Mouse (Mus musculus): ENCODE measurements around the gene Adra1b. TPM values are rescaled to one million over a fixed set of nuclear protein-coding genes. Genes with fewer than 3 reads are reported as not detected.

Adra1b gene
- total RNA-seq (2012; rRNA removed) (not detected in 2 replicates), polyA plus RNA-seq (2012; ENCODE audit: insufficient read depth in 1 of 2, insufficient read length in 2 of 2, low read depth in 1 of 2, low replicate concordance in 2 of 2, missing spikeins in 1 of 2) (not detected)

- Histone ChIP-seq H3K79me2 (ENCODE audit: control insufficient read depth, insufficient read depth, low read length, poor library complexity) (no peaks in the 10 kb centered on the region), H3K27ac (ENCODE audit: control insufficient read depth, low read depth, low read length) (no peak within 1 kb of the TSS), H3K27me3 (ENCODE audit: control insufficient read depth in 1 of 2, insufficient read depth in 2 of 2, low read length in 2 of 2) (no peaks in the 10 kb centered on the region), H3K4me1 (ENCODE audit: control insufficient read depth in 1 of 2, insufficient read depth in 2 of 2, low read length in 2 of 2) (no peaks in the 10 kb centered on the region), H3K9me3 (replicated peaks; ENCODE audit: insufficient read depth, low read length) (no peaks in the 10 kb centered on the region), H3K9ac (ENCODE audit: control insufficient read depth, low read depth, low read length, poor library complexity, severe bottlenecking) (no peak within 1 kb of the TSS), H3K36me3 (ENCODE audit: control insufficient read depth in 1 of 2, insufficient read depth in 2 of 2, low read length in 2 of 2) (no peaks in the 10 kb centered on the region), H3K4me3 (ENCODE audit: control insufficient read depth in 1 of 2, insufficient read depth in 1 of 2, low read depth in 2 of 2, low read length in 2 of 2) (no peak within 1 kb of the TSS)
- TF ChIP-seq TCF12 (IDR thresholded peaks at IDR 0.05; ENCODE audit: low read depth, low read length): no peak
- no peak for TF ChIP-seq HCFC1 (IDR thresholded peaks at IDR 0.05; ENCODE audit: low read depth, low read length)
- TF ChIP-seq MAX (IDR thresholded peaks at IDR 0.05; ENCODE audit: low read length): no peak
- no peak for TF ChIP-seq GABPA (IDR thresholded peaks at IDR 0.05; ENCODE audit: low read depth, low read length)
- TF ChIP-seq NELFE (IDR thresholded peaks at IDR 0.05; ENCODE audit: low read depth, low read length): no peak
- TF ChIP-seq SIN3A (IDR thresholded peaks at IDR 0.05; ENCODE audit: low read length): no peak
- no peak for TF ChIP-seq MYC (IDR thresholded peaks at IDR 0.05; ENCODE audit: low read depth, low read length)
- no peak for TF ChIP-seq MAZ (IDR thresholded peaks at IDR 0.05; ENCODE audit: low read depth, low read length)
- DNase-seq (ENCODE audit: low read depth, low spot score): no peak
These were observed at the start of gene Adra1b for GRCm38 (mm10) chr11:43901051-43901654. Adra1b (minus strand) TSS chr11:43901210.

GRCm38 (mm10) chr11:43950274-43950673 is 49.3 kb upstream of the Adra1b start:
- Histone ChIP-seq H3K9ac (ENCODE audit: control insufficient read depth, low read depth, low read length, poor library complexity, severe bottlenecking) (no peak overlapping the region), H3K36me3 (ENCODE audit: control insufficient read depth in 1 of 2, insufficient read depth in 2 of 2, low read length in 2 of 2) (no peaks in the 10 kb centered on the region), H3K9me3 (replicated peaks; ENCODE audit: insufficient read depth, low read length) (no peaks in the 10 kb centered on the region), H3K79me2 (ENCODE audit: control insufficient read depth, insufficient read depth, low read length, poor library complexity) (no peaks in the 10 kb centered on the region), H3K27ac (ENCODE audit: control insufficient read depth, low read depth, low read length) (no peak overlapping the region), H3K4me1 (ENCODE audit: control insufficient read depth in 1 of 2, insufficient read depth in 2 of 2, low read length in 2 of 2) (no peaks in the 10 kb centered on the region), H3K27me3 (ENCODE audit: control insufficient read depth in 1 of 2, insufficient read depth in 2 of 2, low read length in 2 of 2) (no peaks in the 10 kb centered on the region), H3K4me3 (ENCODE audit: control insufficient read depth in 1 of 2, insufficient read depth in 1 of 2, low read depth in 2 of 2, low read length in 2 of 2) (no peak overlapping the region)
- DNase-seq (ENCODE audit: low read depth, low spot score): no peak
- no peak for TF ChIP-seq CHD2 (IDR thresholded peaks at IDR 0.05; ENCODE audit: low read length)
- TF ChIP-seq MYB (IDR thresholded peaks at IDR 0.05; ENCODE audit: low read depth, low read length): no peak
- TF ChIP-seq MAZ (IDR thresholded peaks at IDR 0.05; ENCODE audit: low read depth, low read length): no peak
- TF ChIP-seq SMC3 (IDR thresholded peaks at IDR 0.05; ENCODE audit: low read depth, low read length): no peak
- TF ChIP-seq GATA1 (IDR thresholded peaks at IDR 0.05; ENCODE audit: low read depth, low read length): no peak
- no peak for TF ChIP-seq ETS1 (IDR thresholded peaks at IDR 0.05; ENCODE audit: low read depth, low read length)
- TF ChIP-seq ZC3H11A (IDR thresholded peaks at IDR 0.05; ENCODE audit: low read depth, low read length): no peak
- TF ChIP-seq POLR2AphosphoS2 (IDR thresholded peaks at IDR 0.05; ENCODE audit: low read length): no peak
- no peak for TF ChIP-seq ZNF384 (IDR thresholded peaks at IDR 0.05; ENCODE audit: low read depth, low read length)
- no peak for TF ChIP-seq POLR2A (IDR thresholded peaks at IDR 0.05; ENCODE audit: control insufficient read depth in 1 of 2, insufficient read depth in 1 of 2, low read depth in 1 of 2, low read length in 2 of 2, poor library complexity in 1 of 2)
- no peak for TF ChIP-seq TBP (IDR thresholded peaks at IDR 0.05; ENCODE audit: low read depth, low read length)
- TF ChIP-seq POLR2AphosphoS5 (IDR thresholded peaks at IDR 0.05; ENCODE audit: borderline replicate concordance, low read depth, low read length): no peak
- no peak for TF ChIP-seq KAT2A (conservative IDR thresholded peaks at IDR 0.05; ENCODE audit: low read depth, low read length)
- TF ChIP-seq NRF1 (IDR thresholded peaks at IDR 0.05; ENCODE audit: insufficient read depth, low read depth, low read length, poor library complexity, severe bottlenecking): no peak
- no peak for TF ChIP-seq NELFE (IDR thresholded peaks at IDR 0.05; ENCODE audit: low read depth, low read length)
- TF ChIP-seq CTCF (IDR thresholded peaks at IDR 0.05 in 2 of 3, conservative IDR thresholded peaks at IDR 0.05 in 1 of 3; ENCODE audit: control insufficient read depth in 1 of 3, insufficient read depth in 1 of 3, low read depth in 2 of 3, low read length in 3 of 3, poor library complexity in 1 of 3, severe bottlenecking in 1 of 3): no peak
- TF ChIP-seq BHLHE40 (IDR thresholded peaks at IDR 0.05; ENCODE audit: borderline replicate concordance, low read depth, low read length): no peak

Data from MEL (cell line).